Mouse (Mus musculus) G1E-ER4 (cell line): ENCODE data around the gene Ifi202b. TPM values are rescaled to one million over a fixed set of nuclear protein-coding genes. Genes with fewer than 3 reads are reported as not detected.
"Not testable (repeated sequence)": the region's sequence is repeated elsewhere in the genome, so short reads cannot be mapped to it uniquely, and the experiment has no call there.

Source experiments
- GATA1 ChIP-seq: IDR thresholded peaks from one replicate; pipeline ENCODE4 v1.8.0; 2012; ENCODE audit warnings: low read length, inconsistent platforms
- polyA plus RNA-seq: library from polyadenylated mRNA; stranded (reverse); fragments of >175 nt; gene quantifications from 2 replicates; pipeline ENCODE4 v1.2.3, GENCODE M21; 2012

Ifi202b gene
- polyA plus RNA-seq, result not detected in 2 replicates

DNA sequence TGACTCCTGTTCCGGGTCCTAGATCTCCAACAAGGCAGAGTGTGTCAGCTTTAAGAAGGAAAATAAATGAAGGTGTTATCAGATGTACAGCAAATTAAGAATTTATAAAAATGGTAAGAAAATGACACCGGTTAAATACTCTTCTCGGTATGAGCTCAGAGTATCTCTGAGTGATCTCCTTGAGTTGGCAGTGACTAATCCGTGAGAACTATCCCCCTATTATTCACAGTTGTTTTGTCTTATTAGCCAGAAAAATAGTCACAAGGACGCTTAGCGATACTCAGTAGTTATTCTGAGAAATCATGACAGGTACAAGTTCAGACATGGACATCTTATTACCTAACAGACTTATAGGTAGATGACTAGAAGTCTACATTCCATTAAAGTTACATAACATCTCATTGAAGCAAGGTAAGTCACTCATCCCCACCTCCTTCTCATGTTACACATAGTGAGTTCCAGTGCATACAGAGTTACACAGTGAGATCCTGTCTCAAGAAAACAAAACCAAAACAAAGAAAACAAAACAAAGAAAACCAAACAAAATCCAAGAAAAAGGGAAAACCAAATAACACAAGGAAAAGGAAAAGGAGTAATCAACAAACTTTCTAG, at the start of gene Ifi202b:
Gene Ifi202b (minus strand): TSS at position 51 of the 612 bp plus-strand sequence.
- not testable (repeated sequence) for TF ChIP-seq GATA1

DNA sequence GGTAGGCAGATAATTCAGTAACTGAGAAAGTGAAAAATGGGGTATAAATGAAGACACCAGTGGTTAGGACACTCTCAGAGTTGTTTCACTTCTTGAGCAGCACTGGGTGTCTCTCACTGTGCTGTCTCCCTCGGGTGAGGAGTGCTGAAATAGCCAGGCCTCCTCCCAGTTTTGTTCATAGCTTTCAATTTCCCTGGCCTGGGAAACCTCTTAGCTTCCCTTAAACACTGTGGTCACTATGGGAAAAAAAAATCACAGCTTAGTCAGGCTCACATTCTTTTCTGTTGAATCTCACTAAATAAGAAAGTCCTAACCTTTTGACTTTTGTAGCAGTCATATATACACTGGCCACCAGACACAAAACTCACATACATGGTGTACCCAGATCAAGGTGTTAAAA, 49.2 kb upstream of the Ifi202b start, which contains the start of gene Ifi205:
Gene Ifi205 (minus strand): TSS at position 113 of the 400 bp plus-strand sequence.
- no peak for TF ChIP-seq GATA1

DNA sequence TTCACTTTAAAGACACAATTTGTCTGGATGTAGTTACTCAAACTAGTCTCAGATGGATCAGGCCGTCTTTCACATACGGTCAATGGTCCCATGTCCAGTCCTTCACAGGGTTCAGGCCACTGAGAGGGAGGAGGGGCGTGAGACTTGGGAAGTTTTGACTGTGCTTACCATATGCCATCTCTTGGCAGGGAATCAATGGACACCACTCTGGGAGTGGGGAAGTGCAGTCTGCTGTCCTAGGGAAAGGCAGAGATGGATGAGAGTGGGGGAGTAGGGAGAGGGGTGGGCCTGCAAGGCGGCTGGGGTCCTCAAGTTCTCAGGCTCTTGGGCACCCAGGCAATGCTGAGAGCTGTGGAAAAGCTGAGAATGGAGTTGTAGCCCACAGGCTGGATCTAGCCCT, 12.5 kb upstream of the Ifi202b start:
- TF ChIP-seq GATA1, result no peak

DNA sequence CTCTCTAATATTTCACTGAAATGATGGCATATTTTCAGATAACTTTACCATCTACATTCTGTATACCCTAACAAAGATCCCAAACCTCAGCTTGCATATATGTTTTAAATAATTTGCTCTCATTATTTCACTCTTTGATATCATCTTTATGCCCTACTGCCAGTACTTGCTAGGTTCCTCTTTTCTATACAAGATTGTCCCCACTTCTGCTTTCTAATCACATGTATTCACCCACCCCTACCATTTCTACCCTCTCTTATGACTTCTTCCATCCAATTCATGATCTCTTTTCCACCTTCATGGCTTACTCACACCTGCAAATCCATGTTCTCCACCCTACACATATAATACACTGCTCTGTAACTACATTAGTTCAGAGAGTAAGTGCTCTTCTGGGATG, 4.9 kb downstream of the Ifi202b start:
- no peak for TF ChIP-seq GATA1

DNA sequence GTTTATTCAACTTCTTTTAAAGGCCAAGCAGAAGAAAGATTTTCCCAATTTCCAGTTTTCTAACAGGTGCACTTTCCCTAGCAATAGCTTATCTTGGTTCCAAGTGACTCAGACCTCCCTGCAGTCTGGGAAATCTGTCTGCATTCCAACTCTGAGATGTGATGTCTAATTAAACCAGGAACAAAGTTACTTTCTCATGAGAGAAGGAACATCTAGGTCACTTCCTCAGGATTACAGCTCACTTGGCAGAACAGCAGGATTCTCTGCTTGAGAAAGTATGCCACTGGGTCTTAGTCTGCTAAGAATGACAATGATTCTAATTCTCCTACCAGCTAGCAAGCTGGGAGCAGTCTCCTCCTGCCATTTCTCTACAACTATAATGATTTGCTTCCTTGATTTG, 9.4 kb downstream of the Ifi202b start:
- no peak for TF ChIP-seq GATA1

DNA sequence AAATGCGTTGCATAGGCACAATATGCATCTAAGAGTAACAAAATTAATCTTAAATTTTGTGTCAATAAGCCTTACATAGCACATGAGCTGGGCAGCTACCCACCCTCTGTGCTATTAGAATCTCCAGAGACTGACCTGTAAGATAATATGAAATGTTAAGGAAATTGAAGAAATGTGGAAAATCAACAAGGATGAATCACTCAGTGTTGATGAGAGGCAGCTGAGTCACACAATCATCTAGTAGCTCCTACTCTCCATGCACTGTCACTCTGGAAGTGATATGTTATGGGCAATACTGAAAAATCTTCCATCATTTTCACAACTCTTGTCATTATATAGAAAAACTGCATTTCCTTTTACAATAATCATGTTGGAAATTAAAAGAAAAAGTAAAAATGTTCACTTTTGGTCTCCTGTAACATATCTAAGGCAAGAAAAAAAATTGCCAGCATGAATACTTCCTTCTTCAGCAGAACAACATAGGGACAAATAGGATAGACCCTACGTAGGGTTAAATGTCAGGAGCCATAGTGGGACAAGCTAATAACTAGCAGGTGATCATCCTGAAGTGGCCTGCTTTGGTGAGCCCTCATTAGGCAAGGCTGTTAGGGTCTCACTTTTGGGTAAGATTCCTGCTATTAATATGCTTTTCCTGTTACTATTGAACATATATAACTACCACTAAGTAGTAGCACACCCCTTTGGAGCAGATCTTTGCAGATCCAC, 27.3 kb downstream of the Ifi202b start:
- TF ChIP-seq GATA1, result no peak

DNA sequence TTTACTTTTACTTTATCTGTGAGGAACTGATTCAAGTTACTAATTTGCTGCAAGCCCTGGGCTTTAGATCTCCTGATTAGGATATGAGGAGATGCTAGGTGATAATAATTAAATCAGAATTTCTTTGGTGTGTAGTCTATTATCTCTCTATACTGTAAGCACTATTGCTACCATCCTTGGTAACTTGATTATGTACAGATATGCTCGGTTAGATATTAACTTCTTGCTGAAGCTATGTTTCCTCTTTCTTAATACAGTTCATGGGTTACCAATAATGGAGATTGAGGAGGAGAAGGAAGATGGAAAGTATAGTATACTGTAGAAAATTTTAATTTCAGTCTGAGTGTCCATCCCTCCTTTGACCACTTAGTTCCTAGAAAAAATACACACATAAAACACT, 29.0 kb downstream of the Ifi202b start:
- no peak for TF ChIP-seq GATA1

DNA sequence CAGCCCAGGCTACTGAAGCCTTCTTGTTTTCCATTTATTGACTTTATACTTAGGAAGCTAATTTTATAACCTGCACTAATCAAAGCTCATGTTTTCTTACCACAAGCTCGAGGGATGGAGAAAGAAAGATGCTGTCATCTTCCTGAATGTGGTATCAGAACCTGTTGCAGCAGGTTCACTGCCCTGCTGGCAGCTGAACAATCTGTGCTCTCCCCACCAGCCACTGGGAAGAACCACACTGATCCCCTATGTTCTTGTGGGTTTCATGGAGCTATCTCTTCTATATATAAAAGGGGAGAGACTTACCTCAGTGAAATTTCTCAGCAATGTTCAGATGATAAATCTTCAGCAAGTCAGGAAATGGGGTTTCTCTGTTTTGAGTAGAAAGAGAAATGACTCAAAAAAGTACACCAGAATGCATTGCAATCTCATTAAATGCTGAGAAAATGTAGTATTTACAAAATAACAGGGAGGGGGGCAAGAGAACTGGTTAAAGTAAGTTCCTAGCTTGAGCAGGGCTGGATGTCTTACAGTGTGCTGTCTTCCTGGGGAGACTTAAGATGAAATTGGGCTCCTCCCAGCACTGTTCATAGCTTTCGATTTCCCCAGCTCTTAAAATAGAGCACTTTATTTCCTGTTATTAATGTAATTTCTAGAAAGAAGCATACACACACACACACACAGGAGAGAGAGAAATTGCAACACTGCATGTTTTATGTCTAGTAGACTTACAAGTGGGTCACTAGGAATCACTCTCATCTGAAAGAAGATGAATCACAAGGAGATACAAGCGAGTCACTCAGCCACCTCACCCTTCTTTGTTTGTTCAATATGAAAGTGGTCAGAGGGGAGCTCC, 40.4 kb downstream of the Ifi202b start, which contains the start of the genes Mndal and Ifi203:
Gene Mndal (minus strand): TSS at position 568 of the 856 bp plus-strand sequence.
Gene Ifi203 (minus strand): TSS at position 749 of the 856 bp plus-strand sequence.
- TF ChIP-seq GATA1, result not testable (repeated sequence)

DNA sequence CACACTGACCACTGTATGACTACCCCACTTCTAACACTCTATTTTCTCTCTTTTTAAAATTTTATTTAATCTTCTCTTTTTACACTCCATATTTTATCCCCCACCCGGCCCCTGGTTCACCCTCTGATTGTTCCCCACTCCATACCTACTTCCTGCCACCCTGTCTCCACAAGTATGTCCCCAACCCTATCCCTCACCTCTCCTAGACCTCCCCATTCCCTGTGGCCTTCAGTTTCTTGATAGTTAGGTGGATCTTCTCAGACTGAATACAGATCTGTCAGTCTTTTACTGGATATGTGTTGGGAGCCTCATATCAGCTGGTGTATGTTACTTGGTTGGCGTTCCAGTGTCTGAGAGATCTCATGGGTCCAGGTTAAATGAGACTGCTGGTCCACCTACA, 68.0 kb downstream of the Ifi202b start:
- no peak for TF ChIP-seq GATA1

Other genes with a start within 250 kb of the Ifi202b start
- gene Ifi207, start 241.0 kb downstream of the Ifi202b start, polyA plus RNA-seq, result not detected in 2 replicates
- gene Ifi204, start 215.8 kb downstream of the Ifi202b start, polyA plus RNA-seq, result not detected in 2 replicates
- gene Ifi211, start 69.7 kb downstream of the Ifi202b start, polyA plus RNA-seq, result not detected in 2 replicates
- gene Mndal, start 40.3 kb downstream of the Ifi202b start, polyA plus RNA-seq, result not detected in 2 replicates
- not detected in 2 replicates for gene Ifi203, start 40.1 kb downstream of the Ifi202b start, polyA plus RNA-seq
- gene Ifi205, start 49.1 kb upstream of the Ifi202b start, polyA plus RNA-seq, result not detected in 2 replicates
- not detected in 2 replicates for gene Olfr433, start 58.0 kb upstream of the Ifi202b start, polyA plus RNA-seq
- gene Olfr432, start 66.5 kb upstream of the Ifi202b start, polyA plus RNA-seq, result not detected in 2 replicates
- not detected in 2 replicates for gene Olfr430, start 83.9 kb upstream of the Ifi202b start, polyA plus RNA-seq
- not detected in 2 replicates for gene Olfr429, start 101.6 kb upstream of the Ifi202b start, polyA plus RNA-seq
- gene Olfr427, start 114.1 kb upstream of the Ifi202b start, polyA plus RNA-seq, result not detected in 2 replicates
- not detected in 2 replicates for gene Olfr231, start 138.4 kb upstream of the Ifi202b start, polyA plus RNA-seq
- not detected in 2 replicates for gene Olfr424, start 148.8 kb upstream of the Ifi202b start, polyA plus RNA-seq
- gene Olfr420, start 172.9 kb upstream of the Ifi202b start, polyA plus RNA-seq, result not detected in 2 replicates
- gene Spta1, start 190.0 kb upstream of the Ifi202b start, polyA plus RNA-seq, result 2.9 and 3.0 TPM in 2 replicates